Mouse (Mus musculus): ENCODE measurements around the gene Atp2b4. TPM values are rescaled to one million over a fixed set of nuclear protein-coding genes. Genes with fewer than 3 reads are reported as not detected.

Atp2b4 gene
- total and polyA plus RNA-seq, 2 experiments from 2014 or later = 12.1 to 48.3 TPM

GRCm38 (mm10) chr1:133697935-133698620 is 102.8 kb downstream of the Atp2b4 start:
- no peak for DNase-seq (ENCODE audit: low spot score)
- Histone ChIP-seq H3K4me2 (ENCODE audit: low read depth, low read length, poor library complexity, severe bottlenecking) (no peak overlapping the region), H3K36me3 (ENCODE audit: insufficient read depth, low read length) (no peaks in the 10 kb centered on the region), H3K4me1 (ENCODE audit: insufficient read depth, low read length) (no peaks in the 10 kb centered on the region), H3K27ac (ENCODE audit: low read depth, low read length) (no peak overlapping the region), H3K27me3 (ENCODE audit: insufficient read depth, low read length) (no peaks in the 10 kb centered on the region), H3K4me3 (ENCODE audit: low read depth, low read length) (no peak overlapping the region), H3K9ac (replicated peaks; ENCODE audit: low read length, poor library complexity, severe bottlenecking) (no peak overlapping the region), H3K9me3 (ENCODE audit: low read length) (no peaks in the 10 kb centered on the region)
- 92% methylated on average over 12 of the region's 12 CpGs for WGBS
- no peak for TF ChIP-seq CTCF (IDR thresholded peaks at IDR 0.05)
- no peak for ATAC-seq (ENCODE audit: low FRiP score)

DNA sequence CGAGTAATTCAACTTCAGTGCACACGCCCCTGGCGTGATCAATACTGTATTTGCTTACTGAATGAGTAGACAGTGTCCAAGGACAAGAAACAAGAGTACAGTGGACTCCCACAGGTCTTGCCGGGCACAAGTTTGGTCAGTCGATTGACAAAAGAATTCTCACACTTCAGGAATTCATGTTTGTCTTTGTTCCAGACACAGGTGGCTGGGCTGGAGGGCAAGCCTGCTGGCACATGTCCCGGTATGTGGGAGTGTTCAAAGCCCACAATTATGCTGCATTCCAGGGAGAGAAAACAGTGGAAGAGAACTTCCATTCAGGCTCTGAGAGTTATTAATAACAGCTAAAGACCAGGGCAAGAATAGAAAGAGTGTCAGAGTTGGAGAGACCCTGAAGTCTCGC is 104.9 kb downstream of the Atp2b4 start:
- Histone ChIP-seq H3K4me2 (ENCODE audit: low read depth, low read length, poor library complexity, severe bottlenecking) (no peak overlapping the region), H3K4me3 (ENCODE audit: low read depth, low read length) (no peak overlapping the region), H3K27ac (ENCODE audit: low read depth, low read length) (no peak overlapping the region), H3K4me1 (ENCODE audit: insufficient read depth, low read length) (no peaks in the 10 kb centered on the region), H3K36me3 (ENCODE audit: insufficient read depth, low read length) (no peaks in the 10 kb centered on the region), H3K27me3 (ENCODE audit: insufficient read depth, low read length) (no peaks in the 10 kb centered on the region), H3K9ac (replicated peaks; ENCODE audit: low read length, poor library complexity, severe bottlenecking) (no peak overlapping the region), H3K9me3 (ENCODE audit: low read length) (no peaks in the 10 kb centered on the region)
- WGBS = 34% methylated on average over 7 of the region's 7 CpGs
- ATAC-seq (ENCODE audit: low FRiP score) = no peak
- no peak for DNase-seq (ENCODE audit: low spot score)
- TF ChIP-seq CTCF (IDR thresholded peaks at IDR 0.05) = no peak

GRCm38 (mm10) chr1:133694876-133695275 is 106.0 kb downstream of the Atp2b4 start:
- Histone ChIP-seq H3K4me2 (ENCODE audit: low read depth, low read length, poor library complexity, severe bottlenecking) (no peak overlapping the region), H3K9me3 (ENCODE audit: low read length) (no peaks in the 10 kb centered on the region), H3K4me3 (ENCODE audit: low read depth, low read length) (no peak overlapping the region), H3K27ac (ENCODE audit: low read depth, low read length) (no peak overlapping the region), H3K9ac (replicated peaks; ENCODE audit: low read length, poor library complexity, severe bottlenecking) (no peak overlapping the region), H3K27me3 (ENCODE audit: insufficient read depth, low read length) (no peaks in the 10 kb centered on the region), H3K36me3 (ENCODE audit: insufficient read depth, low read length) (no peaks in the 10 kb centered on the region), H3K4me1 (ENCODE audit: insufficient read depth, low read length) (no peaks in the 10 kb centered on the region)
- DNase-seq (ENCODE audit: low spot score) = no peak
- TF ChIP-seq CTCF (IDR thresholded peaks at IDR 0.05) = no peak
- ATAC-seq (ENCODE audit: low FRiP score) = no peak
- 94% methylated on average over 1 of the region's 1 CpGs for WGBS

DNA sequence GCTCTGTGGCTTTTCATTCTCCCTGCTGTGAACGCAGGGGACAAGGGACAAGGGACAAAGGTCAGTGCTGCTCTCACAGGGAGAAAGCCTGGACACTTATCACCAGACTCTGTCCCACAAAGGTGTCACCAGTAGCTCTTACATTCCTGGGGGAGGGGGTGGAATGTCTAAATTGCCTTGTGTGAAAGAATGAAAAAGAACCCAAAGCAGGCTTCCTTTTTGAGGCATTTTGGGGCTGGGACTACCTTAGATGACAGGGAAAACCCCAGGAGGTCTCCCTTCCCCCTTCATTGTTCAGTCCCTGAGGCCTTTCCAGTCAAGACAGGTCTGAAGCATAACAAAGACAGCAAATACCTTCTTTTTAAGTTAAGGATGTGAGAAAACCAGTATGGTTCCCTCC is 106.5 kb downstream of the Atp2b4 start:
- 8% methylated on average over 1 of the region's 1 CpGs for WGBS
- Histone ChIP-seq H3K27me3 (ENCODE audit: insufficient read depth, low read length) (no peaks in the 10 kb centered on the region), H3K27ac (ENCODE audit: low read depth, low read length) (no peak overlapping the region), H3K4me3 (ENCODE audit: low read depth, low read length) (no peak overlapping the region), H3K36me3 (ENCODE audit: insufficient read depth, low read length) (no peaks in the 10 kb centered on the region), H3K4me2 (ENCODE audit: low read depth, low read length, poor library complexity, severe bottlenecking) (no peak overlapping the region), H3K9me3 (ENCODE audit: low read length) (no peaks in the 10 kb centered on the region), H3K4me1 (ENCODE audit: insufficient read depth, low read length) (no peaks in the 10 kb centered on the region), H3K9ac (replicated peaks; ENCODE audit: low read length, poor library complexity, severe bottlenecking) (no peak overlapping the region)
- ATAC-seq (ENCODE audit: low FRiP score) = no peak
- DNase-seq (ENCODE audit: low spot score) = no peak
- no peak for TF ChIP-seq CTCF (IDR thresholded peaks at IDR 0.05)

GRCm38 (mm10) chr1:133693536-133694114 is 107.2 kb downstream of the Atp2b4 start:
- ATAC-seq (ENCODE audit: low FRiP score) (no peak), DNase-seq (ENCODE audit: low spot score) (no peak)
- Histone ChIP-seq H3K27ac (ENCODE audit: low read depth, low read length) (no peak overlapping the region), H3K4me3 (ENCODE audit: low read depth, low read length) (no peak overlapping the region), H3K27me3 (ENCODE audit: insufficient read depth, low read length) (no peaks in the 10 kb centered on the region), H3K36me3 (ENCODE audit: insufficient read depth, low read length) (no peaks in the 10 kb centered on the region), H3K9me3 (ENCODE audit: low read length) (no peaks in the 10 kb centered on the region), H3K9ac (replicated peaks; ENCODE audit: low read length, poor library complexity, severe bottlenecking) (no peak overlapping the region), H3K4me2 (ENCODE audit: low read depth, low read length, poor library complexity, severe bottlenecking) (no peak overlapping the region), H3K4me1 (ENCODE audit: insufficient read depth, low read length) (no peaks in the 10 kb centered on the region)
- TF ChIP-seq CTCF (IDR thresholded peaks at IDR 0.05) = no peak
- WGBS = 75% methylated on average over 11 of the region's 11 CpGs

GRCm38 (mm10) chr1:133692195-133692594 is 108.6 kb downstream of the Atp2b4 start:
- no peak for DNase-seq (ENCODE audit: low spot score)
- no peak overlapping the region for H3K4me2 ChIP-seq (ENCODE audit: low read depth, low read length, poor library complexity, severe bottlenecking)
- no peak overlapping the region for H3K27ac ChIP-seq (ENCODE audit: low read depth, low read length)
- H3K4me3 ChIP-seq (ENCODE audit: low read depth, low read length) = no peak overlapping the region
- WGBS = 43% methylated on average over 4 of the region's 4 CpGs
- no peaks in the 10 kb centered on the region for H3K4me1 ChIP-seq (ENCODE audit: insufficient read depth, low read length)
- no peak for ATAC-seq (ENCODE audit: low FRiP score)
- no peaks in the 10 kb centered on the region for H3K27me3 ChIP-seq (ENCODE audit: insufficient read depth, low read length)
- no peak overlapping the region for H3K9ac ChIP-seq (replicated peaks; ENCODE audit: low read length, poor library complexity, severe bottlenecking)
- TF ChIP-seq CTCF (IDR thresholded peaks at IDR 0.05) = no peak
- H3K36me3 ChIP-seq (ENCODE audit: insufficient read depth, low read length) = no peaks in the 10 kb centered on the region
- no peaks in the 10 kb centered on the region for H3K9me3 ChIP-seq (ENCODE audit: low read length)

Data from midbrain, postnatal 0 days (tissue).